In genomic region chr17:26276711-26277110, GRCm38 (mm10) we compare ENCODE assay signal across 8 mouse cellular contexts. TPM values are rescaled to one million over a fixed set of nuclear protein-coding genes. Genes with fewer than 3 reads are reported as not detected.
DNase-seq lines count a peak whose midpoint lies in the region; ATAC-seq and TF ChIP-seq lines count a peak whose summit lies in the region.

No protein-coding gene starts in this region.

- H3K4me3 ChIP-seq in intestine, postnatal 0 days (ENCODE audit: low read depth, low read length) = no peak overlapping the region
- H3K4me3 ChIP-seq in intestine, embryonic 15.5 days (replicated peaks) = no peak overlapping the region
- no peak overlapping the region for H3K4me3 ChIP-seq in midbrain, postnatal 0 days (ENCODE audit: low read depth, low read length)

- H3K4me1 ChIP-seq in intestine, postnatal 0 days (replicated peaks; ENCODE audit: control insufficient read depth, insufficient read depth, low read length) = no peaks in the 10 kb centered on the region
- no peaks in the 10 kb centered on the region for H3K4me1 ChIP-seq in intestine, embryonic 15.5 days (replicated peaks)
- H3K4me1 ChIP-seq in midbrain, postnatal 0 days (ENCODE audit: insufficient read depth, low read length) = no peaks in the 10 kb centered on the region

- no peak for ATAC-seq in intestine, postnatal 0 days
- ATAC-seq in intestine, embryonic 15.5 days = no peak
- ATAC-seq in midbrain, postnatal 0 days (ENCODE audit: low FRiP score) = no peak

- 95% methylated on average over 4 of the region's 4 CpGs for WGBS in intestine, postnatal 0 days
- 90% methylated on average over 4 of the region's 4 CpGs for WGBS in intestine, embryonic 15.5 days
- 91% methylated on average over 4 of the region's 4 CpGs for WGBS in midbrain, postnatal 0 days

- H3K27ac ChIP-seq in intestine, postnatal 0 days (ENCODE audit: low read depth, low read length) = no peak overlapping the region
- H3K27ac ChIP-seq in intestine, embryonic 15.5 days = no peak overlapping the region
- no peak overlapping the region for H3K27ac ChIP-seq in midbrain, postnatal 0 days (ENCODE audit: low read depth, low read length)

- H3K4me2 ChIP-seq in intestine, postnatal 0 days (replicated peaks; ENCODE audit: low read depth) = no peak overlapping the region
- H3K4me2 ChIP-seq in intestine, embryonic 15.5 days (replicated peaks) = no peak overlapping the region
- H3K4me2 ChIP-seq in midbrain, postnatal 0 days (ENCODE audit: low read depth, low read length, poor library complexity, severe bottlenecking) = no peak overlapping the region

- no peaks in the 10 kb centered on the region for H3K27me3 ChIP-seq in intestine, postnatal 0 days (replicated peaks; ENCODE audit: control insufficient read depth, insufficient read depth, low read length)
- H3K27me3 ChIP-seq in intestine, embryonic 15.5 days (replicated peaks) = no peaks in the 10 kb centered on the region
- H3K27me3 ChIP-seq in midbrain, postnatal 0 days (ENCODE audit: insufficient read depth, low read length) = no peaks in the 10 kb centered on the region

- no peaks in the 10 kb centered on the region for H3K9me3 ChIP-seq in intestine, postnatal 0 days (ENCODE audit: control insufficient read depth)
- H3K9me3 ChIP-seq in intestine, embryonic 15.5 days = no peaks in the 10 kb centered on the region
- no peaks in the 10 kb centered on the region for H3K9me3 ChIP-seq in midbrain, postnatal 0 days (ENCODE audit: low read length)

- H3K36me3 ChIP-seq in intestine, postnatal 0 days (ENCODE audit: control insufficient read depth, insufficient read depth) = peaks cover 70% of the 10 kb centered on the region
- peaks cover 50% of the 10 kb centered on the region for H3K36me3 ChIP-seq in intestine, embryonic 15.5 days
- H3K36me3 ChIP-seq in midbrain, postnatal 0 days (ENCODE audit: insufficient read depth, low read length) = peaks cover 40% of the 10 kb centered on the region

- DNase-seq in adrenal gland, adult 2 months = peak; percentile 25
- DNase-seq in adrenal gland, postnatal 4 days (ENCODE audit: low spot score in 2 of 2) = no peak
- DNase-seq in CD8-positive naive resting alpha-beta T cell, adult 2 months (ENCODE audit: low read depth in 2 of 2, low spot score in 2 of 2) = peak; percentile 16 to 31
- DNase-seq in forelimb bud, embryonic 11.5 days (ENCODE audit: low read depth, low spot score) = peak; percentile 35
- DNase-seq in midbrain, postnatal 0 days (ENCODE audit: low spot score) = peak; percentile 62
- no peak for DNase-seq in urinary bladder, postnatal 10 days (ENCODE audit: low spot score)

- peak; percentile 79 for TF ChIP-seq CTCF in intestine, postnatal 0 days (IDR thresholded peaks at IDR 0.05; ENCODE audit: low read depth)
- TF ChIP-seq CTCF in midbrain, postnatal 0 days (IDR thresholded peaks at IDR 0.05) = peak; percentile 80

- H3K9ac ChIP-seq in intestine, postnatal 0 days (ENCODE audit: low read depth, low read length) = no peak overlapping the region
- no peak overlapping the region for H3K9ac ChIP-seq in intestine, embryonic 15.5 days
- H3K9ac ChIP-seq in midbrain, postnatal 0 days (replicated peaks; ENCODE audit: low read length, poor library complexity, severe bottlenecking) = no peak overlapping the region

RNA-seq across cellular contexts. Expression of gene Luc7l, which starts 24.0 kb away (rescaled TPM):
- 10 to 100 TPM; 44.3 to 58.6 TPM for total RNA-seq in adrenal gland, adult 2 months (2021)
- polyA plus RNA-seq in adrenal gland, adult 2 months (2012; rRNA removed) = 26.4 and 30.5 TPM in 2 replicates
- 10 to 100 TPM; 80.8 to 85.2 TPM for total RNA-seq in adrenal gland, postnatal 4 days (2021)
- polyA plus RNA-seq in intestine, postnatal 0 days (2015; fragmentation: Nextera tagmentation; extraction: Ambion mirVana) = 28.1 and 32.7 TPM in 2 replicates
- polyA plus RNA-seq in intestine, embryonic 15.5 days (2015; fragmentation: Nextera tagmentation; extraction: Ambion mirVana) = 82.9 and 93.8 TPM in 2 replicates
- 90.6 and 110 TPM in 2 replicates for total RNA-seq in midbrain, postnatal 0 days (2014; rRNA removed)
- polyA plus RNA-seq in midbrain, postnatal 0 days (2015; fragmentation: Nextera tagmentation; extraction: Ambion mirVana) = 82.3 and 95.2 TPM in 2 replicates

RNA-seq across cellular contexts. Expression of gene Fam234a, which starts 32.7 kb away (rescaled TPM):
- total RNA-seq in adrenal gland, adult 2 months (2021) = 100 to 1,000 TPM; 110 to 137 TPM
- 103 and 112 TPM in 2 replicates for polyA plus RNA-seq in adrenal gland, adult 2 months (2012; rRNA removed)
- 10 to 100 TPM; 90.2 to 99.6 TPM for total RNA-seq in adrenal gland, postnatal 4 days (2021)
- polyA plus RNA-seq in intestine, postnatal 0 days (2015; fragmentation: Nextera tagmentation; extraction: Ambion mirVana) = 113 and 116 TPM in 2 replicates
- 89.5 and 101 TPM in 2 replicates for polyA plus RNA-seq in intestine, embryonic 15.5 days (2015; fragmentation: Nextera tagmentation; extraction: Ambion mirVana)
- 24.6 and 31.5 TPM in 2 replicates for total RNA-seq in midbrain, postnatal 0 days (2014; rRNA removed)
- polyA plus RNA-seq in midbrain, postnatal 0 days (2015; fragmentation: Nextera tagmentation; extraction: Ambion mirVana) = 32.4 and 33.8 TPM in 2 replicates

Comparison
In these comparisons a context has a peak if more than half of its experiments do, and no peak if none do; other contexts are left out.
1. DNase-seq: peak in adrenal gland, adult 2 months (single experiment), CD8-positive naive resting alpha-beta T cell, adult 2 months (2 of 2), forelimb bud, embryonic 11.5 days (single experiment) and midbrain, postnatal 0 days (single experiment); none in adrenal gland, postnatal 4 days (0 of 2) and urinary bladder, postnatal 10 days (single experiment).